Mouse (Mus musculus): ENCODE measurements at regions not wholly inside any gene's neighbourhood (a gene's known extent, or its start where the extent isn't known, plus 50 kb on each side); places are given as distances from the start of the nearest gene placed in this dataset.

DNA sequence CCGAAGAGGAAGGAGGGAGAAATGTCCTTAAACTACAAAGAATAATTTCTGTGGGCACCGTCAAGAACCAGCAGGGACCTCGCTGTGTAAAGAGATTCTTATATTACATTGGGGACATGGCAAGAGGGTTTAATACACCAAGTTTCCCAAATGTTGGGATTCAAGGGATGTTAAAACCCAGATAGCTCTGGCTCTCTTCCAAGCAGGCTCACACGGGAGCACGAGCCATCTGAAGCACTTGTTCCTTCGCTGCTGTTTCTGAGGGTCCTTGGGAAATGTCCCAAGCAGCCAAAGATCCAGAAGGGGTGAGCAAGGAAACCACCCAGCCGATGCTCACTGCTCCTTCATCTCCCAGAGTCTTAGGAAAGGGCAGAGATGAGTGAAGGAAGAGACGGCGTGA is 272.1 kb downstream of the Cd83 start:
- no peak for TF ChIP-seq CTCF (IDR thresholded peaks at IDR 0.05; ENCODE audit: low read depth)
- no peak for TF ChIP-seq EP300 (IDR thresholded peaks at IDR 0.05; ENCODE audit: low read depth)
